Mouse (Mus musculus) embryonic stem cell, embryonic (primary cell): Measurements from ENCODE around the gene Mfsd4b2.

Source experiments
- CTCF ChIA-PET, 4 experiments: fragments of 300-600 bp in 2 of 4; fragments of 350-600 bp in 2 of 4; sonication (Branson Sonifier 250); formaldehyde crosslinking; loops; one replicate each; lab custom pipeline; 2022; ENCODE audit warnings: inconsistent platforms in 2 of 4; lab: Charles Lee
- POLR2A ChIA-PET, 4 experiments: fragments of 300-600 bp in 2 of 4; fragments of 350-600 bp in 2 of 4; sonication (Branson Sonifier 250); formaldehyde crosslinking; loops; one replicate each; lab custom pipeline; 2022; ENCODE audit warnings: antibody characterized with exemption in 4 of 4, inconsistent platforms in 1 of 4; lab: Charles Lee

Mfsd4b2 gene

GRCm38 (mm10) chr10:39906799-39907658 is 19.7 kb downstream of the Mfsd4b2 start:
- ChIA-PET CTCF (interaction anchor here in 1 of 4 experiments (1.2 kb wide), 1 partner anchor 50 kb away, joined by 3 read pairs; no protein-coding TSS in a partner anchor), POLR2A (interaction anchor here in 3 of 4 experiments (0.6 to 2.1 kb wide), 3 partner anchors 8 to 352 kb away, joined by 3 to 13 read pairs (median 3); partner anchors contain the start of gene Mfsd4b4 (in 1 of the 3))

DNA sequence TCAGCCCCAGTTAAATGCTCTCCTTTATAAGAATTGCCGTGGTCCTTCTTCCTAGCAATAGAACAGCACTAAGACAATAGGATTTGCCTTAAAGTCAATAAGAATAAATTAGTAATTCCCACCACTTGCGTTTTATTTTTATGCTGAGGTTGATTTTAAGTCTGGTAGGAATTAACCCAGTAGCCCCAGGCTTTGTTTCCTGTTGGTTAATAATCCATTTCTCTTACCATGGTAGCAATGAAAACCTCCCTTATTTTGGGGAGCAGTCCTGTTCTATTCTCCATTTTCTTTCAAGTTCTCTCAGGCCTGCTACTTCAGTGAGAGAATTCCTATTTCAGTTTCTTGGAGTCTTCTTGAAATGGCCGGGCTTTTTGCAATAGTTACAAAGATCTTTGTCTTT is 22.5 kb downstream of the Mfsd4b2 start:
- CTCF ChIA-PET = no interaction called here

GRCm38 (mm10) chr10:39898874-39899371 is 27.8 kb downstream of the Mfsd4b2 start, which contains the start of gene Mfsd4b4:
Mfsd4b4 (minus strand) TSS chr10:39899238.
- ChIA-PET POLR2A (interaction anchor here in 2 of 4 experiments (1.1 to 2.5 kb wide), 8 partner anchors 9 to 360 kb away, joined by 3 to 13 read pairs (median 5); partner anchors contain the start of genes Gtf3c6 (in 1 of the 2), Mfsd4b2 (in 1 of the 2) and Mfsd4b3 (in 1 of the 2)), CTCF (interaction anchor here in 3 of 4 experiments (0.5 to 3.9 kb wide), 5 partner anchors 61 to 731 kb away, joined by 4 to 30 read pairs (median 6); partner anchors contain the start of gene Mfsd4b3 (in 1 of the 3))

More for the DNA sequence above, 22.5 kb downstream of the Mfsd4b2 start:
- POLR2A ChIA-PET = no interaction called here

DNA sequence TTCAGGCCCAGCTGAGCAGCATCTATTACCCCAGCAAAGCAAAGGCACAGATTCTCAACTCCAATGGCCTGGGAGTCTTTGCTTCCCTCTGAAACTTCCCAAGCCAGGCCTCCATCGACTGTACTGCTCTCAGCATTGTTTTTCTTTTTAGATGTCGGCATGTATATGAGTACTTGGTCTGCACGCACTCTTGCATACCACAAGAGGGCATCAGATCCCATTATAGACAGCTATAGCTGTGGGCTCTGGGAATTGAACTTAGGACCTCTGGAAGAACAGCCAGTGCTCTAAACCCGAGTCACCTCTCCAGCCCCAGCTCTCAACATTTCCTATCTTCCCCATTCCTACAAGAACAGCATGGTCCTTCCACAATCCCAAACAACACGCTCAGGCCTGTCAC is 30.2 kb downstream of the Mfsd4b2 start:
- POLR2A ChIA-PET = interaction anchor here in 3 of 4 experiments (0.6 to 2.3 kb wide), 9 partner anchors 13 to 762 kb away, joined by 3 to 6 read pairs (median 3); partner anchors contain the start of genes Mfsd4b3 (in 2 of the 3) and Slc16a10 (in 1 of the 3)

DNA sequence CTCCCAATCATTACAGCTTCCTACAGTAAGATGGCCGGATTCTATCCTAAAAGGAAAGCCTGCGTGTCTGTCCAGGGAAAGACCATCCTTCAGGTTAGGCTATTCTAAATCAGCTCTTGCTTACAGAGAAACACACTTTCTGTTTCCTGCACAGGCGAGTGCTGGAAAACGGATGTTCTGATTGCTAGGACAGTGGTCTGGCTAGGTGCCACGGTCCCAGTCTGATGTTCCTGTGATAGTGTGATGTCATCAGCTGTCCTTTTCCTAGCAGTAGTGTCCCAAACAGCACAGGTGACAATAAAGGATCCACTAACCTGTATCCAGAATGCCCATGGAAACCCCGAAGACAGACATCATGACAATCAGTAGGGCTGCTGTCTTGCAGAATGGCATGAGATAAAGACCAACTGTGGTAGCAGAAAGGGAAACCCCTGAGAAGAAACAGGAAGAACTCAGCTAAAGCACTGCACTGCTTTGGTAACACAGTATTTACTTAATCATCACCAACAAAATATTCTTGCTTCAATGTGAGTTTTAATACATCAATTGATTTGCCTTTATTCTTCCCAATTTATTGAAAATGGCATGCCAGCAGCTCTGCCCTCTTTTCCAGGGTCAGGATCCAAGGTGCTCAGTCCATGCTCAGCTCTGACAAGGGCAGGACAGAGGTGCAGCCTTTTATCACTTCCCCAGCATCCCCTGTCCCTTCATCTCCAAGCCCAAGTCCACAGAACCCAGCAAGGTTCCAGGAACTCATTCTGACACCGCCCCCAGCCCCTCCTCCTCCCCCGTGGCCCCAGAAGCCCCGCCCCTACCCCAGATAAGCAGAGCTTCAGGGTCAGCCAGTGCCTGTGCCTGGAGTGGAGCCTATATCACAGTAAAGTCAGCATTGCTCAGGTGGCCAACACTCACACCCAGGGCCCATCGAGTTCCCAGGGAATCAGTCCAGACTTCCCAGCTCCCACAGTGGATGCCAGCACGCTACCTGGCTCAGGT is 32.7 kb downstream of the Mfsd4b2 start:
- POLR2A ChIA-PET = no interaction called here
- CTCF ChIA-PET = interaction anchor here in 3 of 4 experiments (0.6 to 2.6 kb wide), 4 partner anchors 15 to 689 kb away, joined by 3 to 17 read pairs (median 8); no protein-coding TSS in a partner anchor

More for the DNA sequence above, 30.2 kb downstream of the Mfsd4b2 start:
- CTCF ChIA-PET = interaction anchor here (0.8 to 3.9 kb wide), 10 partner anchors 9 to 354 kb away, joined by 3 to 30 read pairs (median 5); partner anchors contain the start of gene Mfsd4b3 (in 2 of the 4)

GRCm38 (mm10) chr10:39888621-39889020 is 38.1 kb downstream of the Mfsd4b2 start:
- CTCF ChIA-PET = interaction anchor here in 1 of 4 experiments (1.0 kb wide), 1 partner anchor 324 kb away, joined by 5 read pairs; no protein-coding TSS in a partner anchor
- POLR2A ChIA-PET = interaction anchor here in 1 of 4 experiments (0.6 to 1.6 kb wide), 4 partner anchors 9 to 51 kb away, joined by 3 read pairs; no protein-coding TSS in a partner anchor
